Mouse (Mus musculus) thymus, postnatal 0 days (tissue): ENCODE data around the gene Gm10134. TPM values are rescaled to one million over a fixed set of nuclear protein-coding genes. Genes with fewer than 3 reads are reported as not detected.
"Not testable (repeated sequence)": the region's sequence is repeated elsewhere in the genome, so short reads cannot be mapped to it uniquely, and the experiment has no call there.

Source experiments
- DNase-seq: peaks from one replicate; pipeline ENCODE4 v3.0.0-alpha.2; 2015; ENCODE audit warnings: low spot score
- polyA plus RNA-seq: library from polyadenylated mRNA; unstranded; fragments of >200 nt; fragmentation: Nextera tagmentation; extraction: Ambion mirVana; gene quantifications from 2 replicates; pipeline ENCODE4 v1.2.1, GENCODE M21; 2015

The Gm10134 gene
- polyA plus RNA-seq, 1 experiment from 2014 or later = 2.6 TPM

DNA sequence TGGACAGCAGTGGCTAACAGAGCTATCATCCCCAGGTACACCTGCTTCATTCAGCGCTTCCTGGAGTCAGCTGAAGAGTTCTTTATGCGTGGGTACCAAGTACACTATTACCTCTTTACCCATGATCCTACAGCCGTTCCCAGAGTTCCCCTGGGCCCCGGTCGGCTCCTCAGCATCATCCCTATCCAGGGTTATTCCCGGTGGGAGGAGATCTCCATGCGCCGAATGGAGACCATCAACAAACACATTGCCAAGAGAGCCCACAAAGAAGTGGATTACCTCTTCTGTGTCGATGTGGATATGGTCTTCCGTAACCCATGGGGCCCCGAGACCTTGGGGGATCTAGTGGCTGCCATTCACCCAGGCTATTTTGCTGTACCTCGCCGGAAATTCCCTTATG is 1.2 kb upstream of the Gm10134 start:
- DNase-seq = no peak

DNA sequence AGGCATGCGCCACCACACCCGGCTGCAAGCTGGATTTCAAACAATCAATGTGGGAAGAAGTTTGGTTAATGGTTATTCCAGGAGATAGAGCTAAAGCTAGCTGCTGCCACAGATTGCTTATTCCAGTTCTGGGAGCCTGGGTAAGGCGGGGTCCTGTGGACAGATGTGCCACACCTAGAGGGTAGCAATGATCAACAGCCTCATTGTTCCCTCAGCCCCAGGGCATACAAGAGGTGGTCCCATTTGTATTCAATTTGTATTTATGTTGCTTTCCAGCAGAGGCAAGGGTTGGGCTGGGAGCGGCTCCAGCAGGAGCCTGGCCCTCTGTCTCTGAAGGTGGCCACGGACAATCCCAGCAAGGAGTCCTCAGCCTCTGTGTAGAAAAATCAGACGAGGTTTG is 396 bp downstream of the Gm10134 start:
- no peak for DNase-seq

DNA sequence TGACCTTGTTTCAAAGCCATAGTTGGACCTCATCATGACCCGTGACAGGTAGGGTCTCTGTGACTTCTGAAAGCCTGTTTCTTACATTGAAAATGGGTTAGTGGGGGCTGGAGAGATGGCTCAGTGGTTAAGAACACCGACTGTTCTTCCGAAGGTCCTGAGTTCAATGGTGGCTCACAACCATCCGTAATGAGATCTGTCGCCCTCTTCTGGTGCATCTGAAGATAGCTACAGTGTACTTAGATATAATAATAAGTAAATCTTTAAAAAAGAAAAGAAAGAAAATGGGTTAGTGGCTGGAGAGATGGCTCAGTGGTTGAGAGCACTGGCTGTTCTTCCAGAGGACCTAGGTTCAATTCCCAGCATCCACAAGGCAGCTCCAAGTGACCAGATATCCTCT is 5.7 kb downstream of the Gm10134 start:
- not testable (repeated sequence) for DNase-seq

DNA sequence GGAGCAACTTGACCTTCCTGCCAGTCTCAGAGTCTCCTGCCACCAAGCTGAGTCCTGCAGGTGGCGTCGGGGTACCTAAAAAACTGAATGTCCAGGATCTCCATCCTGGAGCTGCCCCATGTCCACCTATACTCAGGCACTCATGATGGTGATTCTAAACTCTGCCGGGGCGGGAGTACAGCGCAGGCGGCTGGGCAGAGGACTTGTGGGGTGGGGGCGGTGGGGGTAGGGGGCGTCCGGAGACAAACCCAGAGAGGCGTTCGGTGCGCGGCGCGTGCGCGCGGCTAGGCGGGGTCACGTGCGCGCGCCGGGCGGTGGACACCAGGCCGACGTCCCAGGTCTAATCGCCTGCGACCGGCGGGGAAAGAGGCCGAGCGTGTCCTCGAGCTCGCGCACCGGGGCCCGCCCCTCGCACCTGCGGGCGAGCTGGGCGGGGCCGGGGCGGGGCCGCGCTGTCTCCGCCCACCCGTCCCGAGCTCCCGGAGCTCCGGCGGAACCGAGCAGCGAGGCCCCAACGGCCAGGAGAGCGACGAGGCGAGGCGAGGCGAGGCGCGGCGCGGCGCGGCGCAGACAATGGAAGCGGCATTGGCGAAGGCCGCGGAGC is 7.0 kb downstream of the Gm10134 start, which contains the start of gene Ralgds:
Gene Ralgds (plus strand): TSS at position 328 of the 604 bp plus-strand sequence.
- peak; percentile 68 for DNase-seq

DNA sequence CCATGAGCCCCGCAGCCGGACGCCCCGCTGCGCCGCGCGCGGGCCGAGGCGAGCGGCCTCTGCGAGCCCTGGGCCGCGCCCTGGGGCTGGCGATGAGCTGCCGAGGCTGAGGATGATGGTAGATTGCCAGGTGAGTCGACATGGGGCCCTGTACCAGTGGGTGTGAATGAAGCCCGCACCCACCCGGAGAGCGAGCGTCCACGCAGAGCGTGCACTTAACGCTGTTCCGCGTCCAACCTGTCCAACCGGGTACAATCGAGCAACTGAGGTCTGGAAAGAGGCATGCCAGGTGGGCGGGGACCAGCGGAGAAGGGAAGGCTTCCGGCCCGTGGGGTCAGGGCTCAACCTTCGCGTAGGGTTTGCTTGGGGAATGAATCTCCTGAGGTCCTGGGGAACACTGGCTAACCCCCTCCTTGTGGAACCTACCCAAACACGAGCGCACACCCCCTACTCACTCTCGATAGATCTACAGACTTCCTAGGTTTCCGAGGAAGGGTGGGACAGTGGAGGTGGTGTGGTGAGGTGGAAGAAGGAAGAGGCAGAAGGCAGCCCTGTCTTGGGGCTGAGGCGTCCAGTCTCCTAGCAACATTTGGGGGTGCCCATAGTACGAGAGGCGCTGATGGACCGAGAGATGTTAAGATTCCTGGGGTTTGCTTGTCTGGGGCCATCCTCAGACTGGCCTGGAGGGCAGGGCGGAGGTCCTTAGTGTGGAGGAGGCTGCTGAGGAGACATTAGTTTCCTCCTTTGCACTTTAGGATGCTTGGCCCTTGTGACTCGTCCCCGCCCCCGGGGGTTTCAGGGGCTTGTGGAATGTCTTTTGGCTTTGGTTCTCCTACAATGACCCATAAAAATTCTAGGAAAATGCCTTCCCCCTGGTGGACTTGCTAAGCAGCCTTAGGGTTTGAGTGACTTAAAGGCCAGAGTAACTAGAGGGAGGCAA is 7.8 kb downstream of the Gm10134 start:
- DNase-seq = peak; percentile 26

DNA sequence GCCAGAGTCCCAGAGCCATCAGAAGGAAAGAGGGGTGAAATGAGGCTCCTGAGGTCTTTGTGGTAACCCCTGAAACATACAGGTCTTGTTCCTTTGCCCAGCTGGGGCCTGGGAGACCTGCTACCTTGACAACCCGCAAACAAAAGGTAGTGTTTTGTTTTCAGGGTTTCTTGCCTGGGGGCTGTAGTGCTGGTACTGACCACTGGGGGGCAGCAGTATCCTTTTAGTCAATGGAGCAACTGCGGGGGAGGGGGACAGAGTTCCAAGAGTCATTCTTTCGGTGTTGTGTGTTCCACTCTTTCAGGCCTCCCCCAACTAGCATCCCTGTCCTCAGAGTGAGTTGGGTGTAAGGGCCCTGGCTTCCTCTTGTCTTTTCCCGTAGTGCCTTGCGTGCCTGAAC is 8.6 kb downstream of the Gm10134 start:
- DNase-seq = peak; percentile 86

DNA sequence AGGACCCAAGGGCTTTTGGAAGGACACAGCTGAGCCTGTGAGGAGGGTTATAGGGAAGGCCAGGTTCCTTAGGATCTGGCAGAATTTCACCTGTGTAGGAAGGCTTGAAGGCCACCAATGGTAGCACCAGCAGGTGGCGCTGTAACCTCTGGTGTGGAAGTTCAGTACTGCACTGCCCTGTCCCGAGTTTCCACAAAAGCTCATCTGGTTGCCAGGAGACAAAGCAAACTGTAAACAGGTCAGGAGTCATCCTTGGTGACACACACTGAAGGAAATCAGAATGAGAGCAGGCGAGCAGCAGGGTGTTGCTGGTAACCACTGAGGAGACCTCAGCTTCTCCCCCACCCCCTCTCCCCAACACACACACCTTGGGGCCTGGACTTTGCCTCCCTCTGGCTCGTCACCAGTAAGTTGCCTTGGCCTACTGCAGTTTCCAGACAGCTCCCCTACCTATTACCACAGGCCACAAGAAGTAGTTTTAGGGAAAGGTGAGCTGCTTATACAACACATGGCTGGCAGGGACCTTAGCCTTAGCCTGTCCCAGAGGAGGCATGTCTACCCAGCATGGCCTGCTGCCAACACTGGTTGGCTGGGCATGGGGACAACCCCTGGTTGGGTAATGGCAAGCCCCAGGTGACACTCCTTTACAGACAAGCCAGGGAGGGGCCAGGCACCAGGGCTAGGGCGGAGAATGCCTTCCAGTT is 11.5 kb downstream of the Gm10134 start:
- peak; percentile 77 for DNase-seq

DNA sequence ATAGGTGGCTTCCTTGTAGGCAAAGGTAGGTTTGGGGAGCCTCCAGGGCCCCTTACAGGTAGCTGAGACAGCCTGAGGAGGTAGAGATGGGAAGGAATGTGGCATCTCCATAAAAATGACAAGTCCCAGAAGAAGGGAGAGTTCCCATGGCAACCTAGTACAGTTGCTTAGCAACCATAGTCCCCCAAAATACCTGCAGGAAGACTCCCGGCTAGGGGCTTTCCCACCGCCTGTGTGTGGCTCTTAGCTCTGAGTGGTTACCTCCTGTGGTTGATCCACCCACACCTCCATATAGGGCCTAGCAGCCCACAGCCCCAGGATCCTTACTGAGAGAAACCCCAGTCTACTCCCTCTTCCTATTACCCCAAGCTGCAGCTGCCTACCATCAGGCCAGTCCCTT is 12.3 kb downstream of the Gm10134 start:
- no peak for DNase-seq

DNA sequence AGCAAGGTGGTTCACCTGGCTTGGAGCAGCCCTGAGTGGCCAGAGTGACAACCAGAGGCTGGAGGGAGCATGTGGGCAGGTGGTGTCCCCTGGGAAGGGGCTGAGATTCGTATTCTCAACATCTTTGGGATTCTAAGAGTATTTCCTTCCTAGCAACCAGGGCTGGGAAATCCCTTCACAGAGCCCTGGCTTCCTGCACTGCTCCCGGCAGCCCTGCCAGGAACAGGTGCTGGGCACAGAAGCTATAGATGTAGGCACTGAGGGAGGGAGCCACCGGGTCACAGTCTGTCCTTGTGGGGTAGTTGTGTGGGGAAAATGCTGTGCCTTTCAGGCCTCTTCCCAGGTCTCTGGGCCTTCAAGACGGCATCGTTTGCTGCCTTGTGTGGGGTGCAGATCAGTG is 14.7 kb downstream of the Gm10134 start:
- no peak for DNase-seq

DNA sequence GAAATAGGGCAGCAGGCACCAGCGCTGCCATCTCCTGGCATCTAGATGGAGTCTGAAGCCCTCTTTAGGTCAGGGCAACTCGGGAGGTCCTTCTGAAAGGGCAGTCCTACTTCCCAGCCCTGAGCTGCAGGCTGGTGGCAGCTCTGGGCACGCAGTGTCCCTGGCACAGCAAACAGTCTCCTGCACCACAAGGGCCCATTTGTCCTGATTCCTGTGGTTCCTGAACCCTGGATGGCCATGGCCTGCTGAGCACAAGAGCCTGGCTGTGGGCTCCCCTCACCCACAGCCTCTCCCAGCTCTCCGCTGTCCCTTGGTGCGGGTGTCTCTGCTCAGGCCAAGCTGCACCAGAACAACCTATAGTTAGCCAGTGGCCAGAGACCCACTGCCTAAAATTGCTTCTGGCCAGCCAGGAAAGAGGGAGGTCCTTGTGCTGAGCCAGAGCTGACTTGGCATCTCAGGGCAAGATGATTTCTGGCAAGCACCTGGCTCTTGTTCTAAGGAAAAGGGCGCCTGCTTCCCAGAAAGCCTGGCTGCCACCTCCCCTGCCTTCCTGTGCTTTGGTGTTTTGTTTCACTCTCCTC is 15.8 kb downstream of the Gm10134 start:
- DNase-seq = no peak

DNA sequence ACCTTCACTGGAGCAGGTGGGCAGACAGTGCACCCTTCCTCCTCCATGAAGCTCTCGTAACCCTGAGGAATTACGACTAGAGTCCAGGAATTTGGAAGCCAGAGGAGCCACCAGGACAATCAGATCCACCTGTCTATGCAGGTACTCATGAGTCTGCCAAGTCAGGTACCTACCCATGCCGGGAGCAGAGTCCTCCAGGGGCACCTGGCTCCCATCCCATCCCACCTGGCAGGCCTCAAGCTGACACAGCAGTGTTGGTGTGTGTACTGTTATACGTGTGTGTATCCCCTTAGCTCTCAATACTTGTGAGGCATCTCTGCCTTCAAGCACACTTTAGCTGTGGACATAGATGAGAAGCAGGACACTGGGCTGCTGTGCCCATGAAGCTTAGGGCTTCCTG is 16.3 kb downstream of the Gm10134 start:
- DNase-seq = no peak

DNA sequence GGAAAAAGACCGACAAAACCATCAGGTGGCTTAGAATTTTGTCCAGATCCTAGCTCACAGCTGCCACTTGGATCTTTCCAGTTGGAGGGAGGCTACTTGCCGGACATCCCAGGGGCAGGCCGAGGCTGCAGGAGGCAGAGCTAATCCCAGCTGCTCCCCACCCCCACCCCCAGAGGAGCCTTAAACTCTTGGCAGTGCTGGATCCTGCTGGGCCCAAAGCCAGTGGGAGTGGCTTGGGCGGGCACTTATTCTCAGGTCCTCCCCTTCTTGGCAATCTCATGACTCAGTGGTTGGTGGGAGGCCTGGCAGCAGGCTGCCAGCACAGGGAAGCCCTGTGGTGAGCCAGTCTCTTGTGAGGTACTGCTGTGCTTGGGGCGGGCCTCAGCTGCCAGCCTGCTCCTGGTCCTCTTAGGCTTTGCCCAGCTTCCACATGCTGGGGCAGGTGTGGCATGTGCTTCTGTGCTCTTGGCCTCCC is 17.8 kb downstream of the Gm10134 start:
- DNase-seq = no peak

DNA sequence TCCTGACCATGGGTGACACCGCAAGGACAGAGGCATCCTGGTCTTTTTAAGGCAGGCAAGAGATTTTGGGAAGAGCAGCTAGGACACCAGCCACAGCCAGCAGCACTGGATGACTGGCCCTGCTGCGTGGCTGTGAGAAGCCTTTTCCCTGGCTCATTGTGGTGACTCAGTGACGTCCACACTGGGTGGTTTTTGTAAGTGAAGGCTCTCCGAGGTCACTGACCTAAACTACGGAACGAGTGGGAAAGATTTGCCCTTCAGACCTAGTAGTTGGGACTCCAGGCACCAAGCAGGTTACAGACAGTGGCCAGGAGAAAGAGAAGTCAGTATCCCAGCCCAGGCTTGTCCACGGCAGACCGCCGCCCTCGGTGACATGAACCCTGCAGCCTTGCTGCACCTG is 18.5 kb downstream of the Gm10134 start:
- DNase-seq = no peak

DNA sequence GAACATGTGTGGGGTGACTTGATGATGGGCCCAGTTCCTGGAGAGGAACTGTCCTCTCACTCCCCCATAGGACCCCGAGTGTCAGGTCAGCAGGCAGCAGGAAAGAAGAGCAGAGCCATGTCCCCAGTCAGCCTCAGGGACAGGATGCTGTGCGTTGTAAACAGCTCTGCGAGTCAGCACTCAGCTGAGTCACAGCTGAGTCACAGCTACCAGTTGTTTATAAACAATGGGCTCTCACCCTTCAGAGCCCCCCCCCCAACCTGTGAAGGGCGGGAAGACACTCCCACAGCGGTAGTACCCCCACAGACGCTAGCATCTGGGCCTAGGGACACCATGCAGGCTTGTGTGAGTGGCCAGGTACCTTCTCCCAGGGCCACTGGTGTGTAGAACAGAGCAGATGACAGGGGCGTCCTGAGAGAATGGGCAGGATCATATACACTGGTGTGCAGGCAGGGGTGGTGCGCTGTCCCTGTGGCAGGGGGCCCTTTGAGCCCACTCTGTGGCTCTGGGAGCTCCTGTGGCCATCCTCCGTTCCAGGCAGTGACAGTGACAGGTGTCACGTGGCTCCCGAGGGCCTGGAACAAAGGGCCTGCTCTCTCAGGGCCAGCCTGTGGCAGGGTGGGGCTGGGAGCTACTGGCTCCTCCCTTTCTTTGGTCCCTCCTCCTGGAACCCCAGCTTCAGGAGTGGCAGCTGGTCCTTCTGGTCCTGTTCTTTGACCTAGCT is 19.5 kb downstream of the Gm10134 start:
- peak; percentile 32 for DNase-seq

DNA sequence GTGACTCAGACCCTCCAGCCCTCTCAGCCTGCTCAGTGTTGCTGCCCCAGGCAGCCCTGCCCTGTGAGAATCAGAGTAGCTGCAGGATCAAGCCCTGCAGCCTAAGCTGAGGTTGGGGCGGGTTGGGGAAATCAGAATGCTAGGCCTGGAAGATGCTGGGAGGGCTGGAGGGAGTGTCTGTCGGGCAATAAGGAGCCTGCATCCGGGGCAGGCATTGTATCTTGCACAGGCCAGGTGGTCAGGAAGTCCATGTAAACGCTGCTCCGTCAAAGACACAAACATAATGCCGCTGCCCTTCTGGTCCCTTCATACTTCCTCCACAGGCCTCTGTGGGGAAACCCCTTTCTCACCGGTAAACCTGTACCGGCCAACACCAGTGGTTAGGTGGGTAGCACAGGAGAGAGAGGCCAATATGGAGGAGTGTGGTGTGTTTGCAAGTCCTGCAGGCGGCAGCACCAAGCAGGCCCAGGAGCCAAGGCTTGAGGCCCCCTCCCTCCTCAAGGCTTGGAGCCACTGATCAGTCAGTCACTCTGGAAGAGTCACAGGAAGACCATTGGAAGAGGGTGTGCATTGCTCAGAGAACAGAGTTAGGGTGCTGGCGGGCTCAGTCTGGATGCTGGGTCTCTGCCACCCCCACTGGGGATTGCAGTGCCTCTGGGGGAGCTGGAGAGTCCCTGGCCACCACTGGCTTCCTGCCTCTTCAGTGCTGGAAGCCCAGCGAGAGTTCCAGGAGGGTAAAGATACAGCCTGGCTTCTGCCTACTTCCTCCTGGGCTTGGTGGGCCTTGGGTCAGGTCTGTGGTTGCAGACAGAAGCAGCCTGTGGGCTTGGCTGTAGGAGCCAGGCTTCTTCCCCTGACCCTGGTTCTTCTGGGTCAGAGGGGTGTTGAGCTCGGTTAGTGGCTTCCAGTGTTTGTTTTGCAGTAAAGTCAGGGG is 20.3 kb downstream of the Gm10134 start:
- peak; percentile 35 for DNase-seq

DNA sequence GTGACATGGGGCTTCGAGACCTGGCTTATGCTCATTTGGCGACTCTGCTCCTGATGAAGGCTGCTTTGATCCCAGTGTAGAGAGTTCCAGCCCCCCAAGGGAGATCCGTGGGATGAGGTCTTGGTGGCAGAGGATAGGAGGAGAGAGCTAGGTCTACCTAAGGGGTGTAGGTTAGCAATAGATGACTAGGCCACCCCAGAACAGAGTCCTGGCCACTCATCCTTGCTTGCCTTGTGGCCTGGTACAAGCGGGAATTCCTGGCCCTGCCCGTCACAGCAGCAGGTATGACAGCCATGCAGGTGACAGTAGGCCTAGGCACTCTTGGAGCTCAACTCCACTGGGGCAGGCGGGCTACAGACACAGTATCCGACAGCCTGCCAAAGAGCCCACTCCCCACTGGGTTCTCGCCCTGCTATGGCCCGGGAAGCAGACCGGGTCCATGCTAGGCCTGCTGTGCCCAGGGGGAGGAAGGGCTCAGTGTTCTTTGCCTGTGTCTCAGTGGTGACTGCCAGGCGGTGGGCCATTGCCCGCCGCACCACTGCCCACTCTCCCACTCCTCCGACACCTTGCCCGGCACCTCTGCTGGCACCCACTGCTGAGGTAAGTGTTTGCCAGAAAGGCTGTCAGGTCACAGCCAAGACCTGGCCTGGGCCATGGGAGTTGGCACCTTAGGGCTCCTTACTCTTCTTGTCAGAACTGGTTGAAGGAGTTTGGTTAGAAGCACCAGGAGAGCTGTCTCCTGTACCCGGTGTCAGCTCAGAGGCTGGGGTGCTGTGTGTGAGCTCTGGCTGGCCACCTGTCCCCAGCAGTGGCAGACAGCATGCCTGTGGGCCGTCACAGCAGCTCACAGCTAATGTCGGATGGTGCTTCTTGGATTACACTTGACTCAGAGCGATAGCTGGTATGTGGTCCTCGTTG is 21.8 kb downstream of the Gm10134 start:
- DNase-seq = no peak

DNA sequence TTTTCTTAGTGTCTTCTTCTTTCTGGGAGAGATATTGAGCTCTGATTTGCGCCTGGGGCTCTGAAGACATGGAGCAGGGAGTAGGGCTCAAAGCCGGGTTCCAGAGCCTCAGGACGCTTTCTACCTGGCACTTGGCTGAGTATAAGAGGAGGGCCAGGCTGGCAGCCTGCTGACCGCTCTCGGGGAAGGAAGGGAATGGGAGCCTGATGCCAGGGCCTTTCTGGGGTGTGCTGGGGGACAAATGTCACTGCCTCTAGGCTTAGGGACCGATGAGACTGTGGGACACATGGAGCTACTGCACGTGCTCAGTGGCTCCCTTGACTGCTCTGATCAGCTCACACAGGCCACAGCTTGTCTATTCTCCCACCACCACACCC is 22.4 kb downstream of the Gm10134 start:
- DNase-seq = no peak

DNA sequence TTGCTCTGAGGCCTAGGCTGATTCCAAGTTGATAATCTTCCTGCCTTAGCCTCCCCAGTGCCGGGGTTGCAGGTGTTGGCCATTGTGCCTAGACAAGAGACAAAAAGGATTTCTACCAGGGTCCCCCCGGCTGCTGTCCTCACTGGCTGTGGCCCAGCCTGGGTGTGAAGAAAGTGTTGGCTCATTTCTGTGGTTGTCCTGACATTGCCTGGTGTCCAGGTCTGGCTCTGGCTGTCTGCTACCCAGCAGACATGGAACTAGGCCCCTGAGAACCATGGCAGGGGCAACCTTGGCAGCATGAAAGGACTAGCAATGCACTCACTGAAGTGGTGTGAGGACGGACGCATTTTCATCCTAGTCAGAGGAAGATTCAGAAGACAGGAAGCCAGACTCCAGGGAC is 24.0 kb downstream of the Gm10134 start:
- no peak for DNase-seq

DNA sequence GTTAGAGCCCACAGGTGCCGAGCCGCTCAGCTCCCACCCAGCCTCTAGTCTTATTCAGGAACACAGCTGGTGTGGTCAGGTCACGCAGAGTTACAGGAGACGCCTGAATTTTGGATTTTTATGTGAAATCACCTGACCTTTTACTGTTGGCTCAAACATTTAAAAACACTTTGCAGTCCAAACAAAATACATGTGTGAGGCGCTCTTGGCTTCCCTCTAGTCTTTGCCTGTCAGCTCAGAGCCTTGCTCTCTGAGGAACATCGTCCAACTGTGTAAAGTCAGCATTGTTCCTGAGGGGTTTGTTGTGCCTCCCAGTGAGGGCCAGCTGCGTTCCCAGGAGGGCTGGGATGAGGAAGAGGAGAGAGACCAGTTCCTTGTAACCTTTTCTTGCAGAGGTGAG is 24.4 kb downstream of the Gm10134 start:
- DNase-seq = no peak
